8 mouse cellular contexts compared by ENCODE assay signal in the genomic region with DNA sequence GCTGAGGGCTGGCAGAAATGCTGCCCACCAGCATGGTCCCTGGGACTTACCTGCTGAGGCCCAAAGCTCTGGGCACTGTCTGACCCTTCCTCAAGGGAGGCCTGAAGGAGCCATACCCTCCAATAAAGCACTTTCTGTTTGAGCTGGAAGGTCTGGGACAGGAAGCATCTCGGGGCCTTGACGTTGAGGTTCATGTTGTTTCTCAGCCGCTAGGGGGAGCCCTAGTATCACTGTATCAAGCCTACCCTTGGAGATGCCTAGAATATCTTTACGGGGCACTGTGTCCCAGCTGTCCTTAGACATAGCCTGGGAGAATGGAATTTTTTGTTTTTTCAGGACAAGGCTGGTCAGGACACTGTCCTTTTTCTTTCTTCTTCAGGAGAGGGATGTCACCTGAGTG. TPM values are rescaled to one million over a fixed set of nuclear protein-coding genes. Genes with fewer than 3 reads are reported as not detected.
A peak's percentile ranks its signal among the peaks of the same experiment; 100 is the strongest.
DNase-seq lines count a peak whose midpoint lies in the region; ATAC-seq and TF ChIP-seq lines count a peak whose summit lies in the region.

No protein-coding gene starts in this region.

- peak; percentile 84 for DNase-seq in CD4-positive helper T cell, adult 2 months (ENCODE audit: low read depth, low spot score)
- DNase-seq in adrenal gland, adult 18-20 months (ENCODE audit: low spot score in 2 of 2) = peak; percentile 73 to 75
- peak; percentile 87 for DNase-seq in embryo, embryonic 11 days
- DNase-seq in heart, adult 2 months = peak; percentile 72 to 73
- DNase-seq in kidney, adult 2 months = peak; percentile 80
- DNase-seq in liver, embryonic 11.5 days (ENCODE audit: low spot score) = peak; percentile 66
- DNase-seq in naive thymus-derived CD4-positive, alpha-beta T cell, adult 2 months (ENCODE audit: low read depth) = peak; percentile 92

- no peaks in the 10 kb centered on the region for H3K27me3 ChIP-seq in heart, adult 2 months (ENCODE audit: control insufficient read depth, insufficient read depth, low read length)
- no peaks in the 10 kb centered on the region for H3K27me3 ChIP-seq in kidney, adult 2 months (replicated peaks; ENCODE audit: control insufficient read depth, insufficient read depth, low read length)
- H3K27me3 ChIP-seq in liver, embryonic 11.5 days (replicated peaks; ENCODE audit: control insufficient read depth, insufficient read depth, low read length) = no peaks in the 10 kb centered on the region
- H3K27me3 ChIP-seq in stomach, embryonic 16.5 days (ENCODE audit: control insufficient read depth, insufficient read depth, low read length) = no peaks in the 10 kb centered on the region

- TF ChIP-seq POLR2A in heart, adult 2 months (IDR thresholded peaks at IDR 0.05; ENCODE audit: insufficient read depth, low read depth, low read length) = no peak
- TF ChIP-seq POLR2A in kidney, adult 2 months (IDR thresholded peaks at IDR 0.05; ENCODE audit: low read depth, low read length) = no peak

- peak; percentile 63 for ATAC-seq in liver, embryonic 11.5 days (replicated peaks; ENCODE audit: low FRiP score)
- peak; percentile 61 for ATAC-seq in stomach, embryonic 16.5 days (ENCODE audit: insufficient read depth, low FRiP score)

- H3K36me3 ChIP-seq in heart, adult 2 months (ENCODE audit: control insufficient read depth, insufficient read depth, low read length) = no peaks in the 10 kb centered on the region
- no peaks in the 10 kb centered on the region for H3K36me3 ChIP-seq in kidney, adult 2 months (ENCODE audit: control insufficient read depth, insufficient read depth, low read length)
- peaks cover 19% of the 10 kb centered on the region for H3K36me3 ChIP-seq in liver, embryonic 11.5 days (ENCODE audit: control insufficient read depth, insufficient read depth, low read length)
- H3K36me3 ChIP-seq in stomach, embryonic 16.5 days (ENCODE audit: control insufficient read depth, insufficient read depth, low read length) = peaks cover 11% of the 10 kb centered on the region; the same call in 1 of the 2 replicates

- intact Hi-C loops in heart, adult 2 months (cut with DNase I) = loop anchor here (1.0 to 5.0 kb wide), 3 partner anchors 24 to 176 kb away; no protein-coding TSS in a partner anchor

- peaks cover 3% of the 10 kb centered on the region; the same call in 1 of the 2 replicates for H3K4me1 ChIP-seq in heart, adult 2 months (ENCODE audit: control insufficient read depth, insufficient read depth, low read length)
- no peaks in the 10 kb centered on the region for H3K4me1 ChIP-seq in kidney, adult 2 months (ENCODE audit: control insufficient read depth, insufficient read depth, low read length)
- H3K4me1 ChIP-seq in liver, embryonic 11.5 days (replicated peaks; ENCODE audit: control insufficient read depth, insufficient read depth, low read length) = no peaks in the 10 kb centered on the region
- no peaks in the 10 kb centered on the region for H3K4me1 ChIP-seq in stomach, embryonic 16.5 days (ENCODE audit: control insufficient read depth, insufficient read depth, low read length)

- H3K4me2 ChIP-seq in liver, embryonic 11.5 days = no peak overlapping the region
- no peak overlapping the region for H3K4me2 ChIP-seq in stomach, embryonic 16.5 days (ENCODE audit: low read depth, low read length)

- no peak overlapping the region for H3K9ac ChIP-seq in heart, adult 2 months (ENCODE audit: low read depth, low read length)
- H3K9ac ChIP-seq in liver, embryonic 11.5 days (ENCODE audit: low read depth, low read length) = no peak overlapping the region
- peak overlapping the region; percentile 25; the same call in 1 of the 2 replicates for H3K9ac ChIP-seq in stomach, embryonic 16.5 days (ENCODE audit: low read length)

- TF ChIP-seq CTCF in heart, adult 2 months (IDR thresholded peaks at IDR 0.05) = peak; percentile 95
- peak; percentile 92 for TF ChIP-seq CTCF in kidney, adult 2 months (conservative IDR thresholded peaks at IDR 0.05; ENCODE audit: insufficient read depth, insufficient read length, low read depth, low read length)

- WGBS in heart, adult 2 months = 2% methylated on average over 4 of the region's 4 CpGs
- 0% methylated on average over 4 of the region's 4 CpGs for WGBS in kidney, adult 2 months
- 2% methylated on average over 4 of the region's 4 CpGs for WGBS in liver, embryonic 11.5 days
- WGBS in stomach, embryonic 16.5 days = 2% methylated on average over 4 of the region's 4 CpGs

- H3K9me3 ChIP-seq in liver, embryonic 11.5 days (ENCODE audit: control insufficient read depth, low read length) = no peaks in the 10 kb centered on the region
- H3K9me3 ChIP-seq in stomach, embryonic 16.5 days (replicated peaks; ENCODE audit: control insufficient read depth, low read length) = no peaks in the 10 kb centered on the region

- H3K27ac ChIP-seq in heart, adult 2 months = no peak overlapping the region
- H3K27ac ChIP-seq in kidney, adult 2 months (ENCODE audit: insufficient read depth, low read depth, low read length) = no peak overlapping the region
- H3K27ac ChIP-seq in liver, embryonic 11.5 days (ENCODE audit: low read depth, low read length) = no peak overlapping the region
- H3K27ac ChIP-seq in stomach, embryonic 16.5 days (ENCODE audit: low read length) = no peak overlapping the region

- H3K79me2 ChIP-seq in heart, adult 2 months (replicated peaks; ENCODE audit: control insufficient read depth, insufficient read depth, low read length) = no peaks in the 10 kb centered on the region

- no peak overlapping the region for H3K4me3 ChIP-seq in heart, adult 2 months
- H3K4me3 ChIP-seq in kidney, adult 2 months (ENCODE audit: insufficient read depth, low read depth, low read length) = no peak overlapping the region
- no peak overlapping the region for H3K4me3 ChIP-seq in liver, embryonic 11.5 days (ENCODE audit: low read depth, low read length)
- H3K4me3 ChIP-seq in stomach, embryonic 16.5 days (replicated peaks; ENCODE audit: low read length) = no peak overlapping the region

- peak; percentile 85 for TF ChIP-seq EP300 in heart, adult 2 months (IDR thresholded peaks at IDR 0.05; ENCODE audit: insufficient read depth, low read depth, low read length)

RNA-seq across cellular contexts. Expression of a gene that starts 6.3 kb away (rescaled TPM):
- 10 to 100 TPM; 17.9 to 21.1 TPM for total RNA-seq in adrenal gland, adult 18-20 months (2021)
- total RNA-seq in heart, adult 2 months (2021) = 10 to 100 TPM in 1 of 2 experiments, 1 to 10 TPM in 1; 8.9 to 10.7 TPM
- 21.7 and 24.9 TPM in 2 replicates for polyA plus RNA-seq in heart, adult 2 months (2012; rRNA removed)
- polyA plus RNA-seq in kidney, adult 2 months (2012; rRNA removed) = 60.5 and 75.3 TPM in 2 replicates
- 12.1 and 12.8 TPM in 2 replicates for polyA plus RNA-seq in liver, embryonic 11.5 days (2014; fragmentation: Nextera tagmentation; extraction: Ambion mirVana)
- 24.8 and 25.2 TPM in 2 replicates for polyA plus RNA-seq in stomach, embryonic 16.5 days (2015; fragmentation: Nextera tagmentation; extraction: Ambion mirVana)

RNA-seq across cellular contexts. Expression of a gene that starts 14.3 kb away (rescaled TPM):
- 1 to 10 TPM; 5.2 to 5.9 TPM for total RNA-seq in adrenal gland, adult 18-20 months (2021)
- total RNA-seq in heart, adult 2 months (2021) = under 1 TPM; 0.75 to 0.78 TPM
- 0.53 and 0.55 TPM in 2 replicates for polyA plus RNA-seq in heart, adult 2 months (2012; rRNA removed)
- 0.53 and 1.2 TPM in 2 replicates for polyA plus RNA-seq in kidney, adult 2 months (2012; rRNA removed)
- 1.2 TPM in 2 replicates for polyA plus RNA-seq in liver, embryonic 11.5 days (2014; fragmentation: Nextera tagmentation; extraction: Ambion mirVana)
- 1.1 and 1.5 TPM in 2 replicates for polyA plus RNA-seq in stomach, embryonic 16.5 days (2015; fragmentation: Nextera tagmentation; extraction: Ambion mirVana)

RNA-seq across cellular contexts. Expression of a gene that starts 25.2 kb away (rescaled TPM):
- total RNA-seq in adrenal gland, adult 18-20 months (2021) = 100 to 1,000 TPM; 137 to 283 TPM
- 100 to 1,000 TPM; 109 to 115 TPM for total RNA-seq in heart, adult 2 months (2021)
- polyA plus RNA-seq in heart, adult 2 months (2012; rRNA removed) = 101 and 156 TPM in 2 replicates
- 100 and 107 TPM in 2 replicates for polyA plus RNA-seq in kidney, adult 2 months (2012; rRNA removed)
- 245 and 255 TPM in 2 replicates for polyA plus RNA-seq in liver, embryonic 11.5 days (2014; fragmentation: Nextera tagmentation; extraction: Ambion mirVana)
- 195 and 225 TPM in 2 replicates for polyA plus RNA-seq in stomach, embryonic 16.5 days (2015; fragmentation: Nextera tagmentation; extraction: Ambion mirVana)

RNA-seq across cellular contexts. Expression of a gene that starts 57.1 kb away (rescaled TPM):
- total RNA-seq in adrenal gland, adult 18-20 months (2021) = 10 to 100 TPM in 1 of 2 experiments, 1 to 10 TPM in 1; 4.4 to 24.4 TPM
- total RNA-seq in heart, adult 2 months (2021) = under 1 TPM in 1 of 2 experiments, not detected in 1; 0.21 TPM
- polyA plus RNA-seq in heart, adult 2 months (2012; rRNA removed) = 0.10 and 0.79 TPM in 2 replicates
- polyA plus RNA-seq in kidney, adult 2 months (2012; rRNA removed) = 0.34 and 1.1 TPM in 2 replicates
- polyA plus RNA-seq in liver, embryonic 11.5 days (2014; fragmentation: Nextera tagmentation; extraction: Ambion mirVana) = not detected in 2 replicates
- 0.56 and 0.63 TPM in 2 replicates for polyA plus RNA-seq in stomach, embryonic 16.5 days (2015; fragmentation: Nextera tagmentation; extraction: Ambion mirVana)

RNA-seq across cellular contexts. Expression of a gene that starts 58.8 kb away (rescaled TPM):
- not detected for total RNA-seq in adrenal gland, adult 18-20 months (2021)
- not detected for total RNA-seq in heart, adult 2 months (2021)
- polyA plus RNA-seq in heart, adult 2 months (2012; rRNA removed) = 0.10 TPM in 1 of 2 replicates, not detected in the other
- polyA plus RNA-seq in kidney, adult 2 months (2012; rRNA removed) = 0.23 and 0.41 TPM in 2 replicates
- 0.16 and 0.51 TPM in 2 replicates for polyA plus RNA-seq in liver, embryonic 11.5 days (2014; fragmentation: Nextera tagmentation; extraction: Ambion mirVana)
- polyA plus RNA-seq in stomach, embryonic 16.5 days (2015; fragmentation: Nextera tagmentation; extraction: Ambion mirVana) = 0.15 and 0.20 TPM in 2 replicates
